Mouse (Mus musculus) megakaryocyte, adult 5-6 weeks (primary cell): ENCODE measurements at regions not wholly inside any gene's neighbourhood (a gene's known extent, or its start where the extent isn't known, plus 50 kb on each side); places are given as distances from the start of the nearest gene placed in this dataset.
"Not testable (repeated sequence)": the region's sequence is repeated elsewhere in the genome, so short reads cannot be mapped to it uniquely, and the experiment has no call there.

Experiments used
- ATAC-seq: 2 replicates; pipeline ENCODE4 v1.8.0; 2016; ENCODE audit warnings: mild to moderate bottlenecking, inconsistent platforms; ENCODE audit not compliant: poor library complexity, severe bottlenecking

DNA sequence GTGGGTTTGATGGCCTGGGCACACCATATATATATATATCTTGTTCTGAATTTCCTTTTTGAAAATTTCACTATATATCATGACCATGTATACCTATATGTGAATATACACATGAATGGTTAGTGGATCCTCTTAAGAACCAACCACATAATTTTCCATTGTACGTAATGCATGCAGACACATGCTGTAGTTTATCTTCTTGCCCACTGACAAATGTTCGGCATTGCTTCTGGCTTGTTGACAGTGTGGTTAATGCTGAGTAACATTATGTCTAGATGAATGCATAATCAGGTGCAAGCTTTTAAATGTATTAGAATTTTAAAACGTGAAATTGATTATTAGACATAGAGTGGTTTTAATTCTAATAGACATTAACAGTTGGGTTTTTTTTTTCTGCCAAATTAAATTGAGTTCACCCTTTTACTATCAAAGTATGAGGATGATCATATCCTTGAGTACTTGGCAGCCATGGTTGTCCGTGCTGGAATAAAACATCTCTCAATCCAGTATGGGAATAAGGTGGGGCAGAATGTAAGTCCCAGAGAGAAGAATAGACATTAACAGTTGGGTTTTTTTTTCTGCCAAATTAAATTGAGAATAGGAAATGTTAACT, 110.3 kb downstream of the A730009L09Rik start:
- ATAC-seq = no peak

DNA sequence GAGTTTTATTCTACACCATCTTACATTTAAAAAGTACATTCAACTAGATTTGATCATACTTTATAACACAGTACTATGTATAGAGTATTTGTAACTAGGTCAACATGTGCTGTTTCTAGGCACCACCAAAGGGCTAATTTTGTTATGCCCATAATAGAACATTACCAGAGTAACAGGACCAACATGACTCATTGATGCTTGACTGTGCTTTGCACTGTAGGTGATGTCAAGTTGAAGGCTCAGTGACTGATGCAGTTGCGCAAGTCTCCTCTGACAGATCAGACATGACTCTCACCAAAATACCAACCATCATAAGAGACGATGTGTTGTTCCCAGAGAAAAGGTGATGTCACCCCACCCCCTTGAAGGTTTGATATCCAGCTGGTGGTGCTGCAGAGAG, 108.5 kb downstream of the Mrpl39 start:
- no peak for ATAC-seq

- ATAC-seq = no peak
Observed at GRCm38 (mm10) chr16:84629868-84630267, 105.7 kb downstream of the Mrpl39 start.

DNA sequence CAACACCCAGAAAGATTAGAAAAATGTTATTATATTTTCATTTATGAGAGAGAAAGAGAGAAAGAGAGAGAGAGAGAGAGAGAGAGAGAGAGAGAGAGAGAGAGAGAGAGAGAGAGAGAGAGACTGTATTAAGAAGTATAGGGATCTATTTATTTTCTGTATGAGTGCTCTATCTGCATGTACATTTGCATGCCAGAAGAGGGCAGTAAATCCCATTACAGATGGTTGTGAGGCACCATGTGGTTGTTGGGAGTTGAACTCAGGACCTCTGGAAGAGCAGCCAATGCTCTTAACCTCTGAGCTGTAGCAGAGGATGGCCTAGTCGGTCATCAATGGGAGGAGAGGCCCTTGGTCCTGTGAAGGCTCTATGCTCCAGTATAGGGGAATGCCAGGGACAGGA, 91.1 kb downstream of the Mrpl39 start:
- ATAC-seq = not testable (repeated sequence)

GRCm38 (mm10) chr16:84646172-84646684, 89.3 kb downstream of the Mrpl39 start:
- ATAC-seq = no peak

GRCm38 (mm10) chr16:84650646-84651045, 84.9 kb downstream of the Mrpl39 start:
- no peak for ATAC-seq

DNA sequence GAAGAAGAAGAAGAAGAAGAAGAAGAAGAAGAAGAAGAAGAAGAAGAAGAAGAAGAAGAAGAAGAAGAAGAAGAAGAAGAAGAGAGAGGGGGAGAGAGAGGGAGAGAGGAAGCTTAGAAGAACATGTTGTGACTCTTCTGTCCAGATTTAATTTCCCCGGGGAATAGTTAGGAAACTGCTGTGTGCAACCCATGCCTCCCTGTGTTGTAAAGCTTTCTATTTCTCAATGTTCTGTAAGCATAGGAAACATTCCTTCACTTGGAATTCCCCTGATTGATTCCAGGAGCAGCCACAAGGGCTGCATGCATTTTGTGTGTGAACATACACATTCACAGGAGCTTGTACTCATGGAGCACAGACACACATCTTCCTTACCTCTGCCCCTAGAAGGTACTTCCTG, 81.7 kb downstream of the Mrpl39 start:
- no peak for ATAC-seq

GRCm38 (mm10) chr16:84661879-84662278, 73.7 kb downstream of the Mrpl39 start:
- ATAC-seq = no peak

DNA sequence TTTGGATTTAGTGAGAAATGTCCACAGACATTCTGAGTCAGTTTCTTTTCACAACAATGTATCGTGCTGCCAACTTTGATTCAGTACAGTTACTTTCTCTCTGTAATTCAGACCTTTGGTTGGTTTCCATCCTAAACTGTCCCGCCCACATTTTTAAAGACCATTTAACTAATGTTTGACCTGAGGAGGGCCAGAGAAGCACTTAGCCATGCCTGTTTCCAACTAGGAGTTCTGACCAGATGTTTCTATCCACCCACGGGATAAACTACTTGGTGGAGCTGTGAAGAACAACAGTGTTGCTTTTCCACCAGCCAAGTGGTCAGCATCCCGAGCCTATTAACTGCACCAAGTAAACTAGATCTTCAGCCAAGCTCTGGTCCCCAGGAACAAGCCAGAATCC, 72.0 kb downstream of the Mrpl39 start:
- ATAC-seq = no peak
